In genomic region chr1:185196323-185196722, GRCm38 (mm10) we compare ENCODE assay signal across 12 mouse cellular contexts.
"Had no signal": no experiment of that assay in that cellular context is flagged by ENCODE, and none has a peak within 500 bp of the region (broad histone marks: within the 10 kb centered on the region; RNA-seq: fewer than 3 reads in every experiment).

No protein-coding gene starts in this region.

- H3K36me3 ChIP-seq: kidney, embryonic 15.5 days; limb, embryonic 12.5 days; liver, embryonic 13.5 days; lung, embryonic 15.5 days; midbrain, embryonic 12.5 days; neural tube, embryonic 13.5 days had no signal

- H3K4me1 ChIP-seq: limb, embryonic 12.5 days; liver, embryonic 13.5 days; lung, embryonic 15.5 days had no signal

- H3K4me3 ChIP-seq: kidney, embryonic 15.5 days; limb, embryonic 12.5 days; liver, embryonic 13.5 days; lung, embryonic 15.5 days; midbrain, embryonic 12.5 days; neural tube, embryonic 13.5 days had no signal

- ATAC-seq: liver, postnatal 0 days; midbrain, embryonic 16.5 days had no signal

- H3K27me3 ChIP-seq: limb, embryonic 12.5 days; liver, embryonic 13.5 days; midbrain, embryonic 12.5 days; neural tube, embryonic 13.5 days had no signal

- H3K27ac ChIP-seq: kidney, embryonic 15.5 days; limb, embryonic 12.5 days; liver, embryonic 13.5 days; lung, embryonic 15.5 days; midbrain, embryonic 12.5 days; neural tube, embryonic 13.5 days had no signal

- DNase-seq: kidney, postnatal 14 days; liver; liver, embryonic 13.5 days; liver, postnatal 0 days; right cerebral cortex, postnatal 14 days; thymus, postnatal 36 days had no signal

- H3K9ac ChIP-seq: kidney, embryonic 15.5 days; limb, embryonic 12.5 days; liver, embryonic 13.5 days; liver, postnatal 0 days; lung, embryonic 15.5 days; neural tube, embryonic 13.5 days had no signal

- H3K4me2 ChIP-seq: kidney, embryonic 15.5 days; limb, embryonic 12.5 days; liver, embryonic 13.5 days; lung, embryonic 15.5 days; midbrain, embryonic 12.5 days; neural tube, embryonic 13.5 days had no signal

- H3K9me3 ChIP-seq: kidney, embryonic 15.5 days; limb, embryonic 12.5 days; liver, embryonic 13.5 days; lung, embryonic 15.5 days; midbrain, embryonic 12.5 days; neural tube, embryonic 13.5 days had no signal
